Mouse (Mus musculus): ENCODE measurements around the gene Tpp2.

- TF ChIP-seq CTCF (conservative IDR thresholded peaks at IDR 0.05; ENCODE audit: low read length) (no peak), NANOG (IDR thresholded peaks at IDR 0.05; ENCODE audit: borderline replicate concordance, low read length) (no peak)
Observed at GRCm38 (mm10) chr1:43996914-43997589, 63.6 kb downstream of the Tpp2 start.
